Mouse (Mus musculus) B cell, adult 2 months (primary cell): ENCODE measurements around the gene Gdf15.

ENCODE experiments used
- DNase-seq, 2 experiments: peaks; one replicate each; pipeline ENCODE4 v3.0.0; 2022

Gene Gdf15

GRCm38 (mm10) chr8:70656193-70656790, 24.0 kb upstream of the Gdf15 start:
- DNase-seq: no peak

GRCm38 (mm10) chr8:70655469-70655868, 23.2 kb upstream of the Gdf15 start:
- DNase-seq: no peak

GRCm38 (mm10) chr8:70654121-70654520, 21.9 kb upstream of the Gdf15 start:
- DNase-seq: peak; percentile 70 to 71

- peak; percentile 87 to 88 for DNase-seq
These were observed 21.0 kb upstream of the Gdf15 start for GRCm38 (mm10) chr8:70653226-70653625.

- DNase-seq: no peak
These were observed 18.1 kb upstream of the Gdf15 start for GRCm38 (mm10) chr8:70650351-70650750.

DNA sequence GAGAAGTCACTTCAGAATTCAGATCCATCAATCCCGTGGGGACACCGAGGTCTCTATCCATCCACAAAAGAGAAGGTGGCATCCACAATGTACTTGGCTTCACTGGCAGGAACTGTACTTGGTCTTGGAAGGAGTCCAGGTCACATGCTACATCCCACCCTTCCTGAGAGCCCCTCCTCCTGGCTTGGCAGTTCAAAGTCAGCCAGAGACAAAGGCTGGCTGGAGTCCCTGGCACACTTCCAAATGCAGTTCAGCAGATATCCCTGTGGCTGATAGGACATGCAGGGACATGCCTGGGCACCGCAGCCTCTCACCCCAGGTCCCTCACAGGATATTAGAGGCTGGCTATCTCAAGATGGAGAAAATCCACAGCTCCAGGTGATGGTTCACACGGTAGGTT, 17.1 kb upstream of the Gdf15 start:
- DNase-seq: no peak

DNA sequence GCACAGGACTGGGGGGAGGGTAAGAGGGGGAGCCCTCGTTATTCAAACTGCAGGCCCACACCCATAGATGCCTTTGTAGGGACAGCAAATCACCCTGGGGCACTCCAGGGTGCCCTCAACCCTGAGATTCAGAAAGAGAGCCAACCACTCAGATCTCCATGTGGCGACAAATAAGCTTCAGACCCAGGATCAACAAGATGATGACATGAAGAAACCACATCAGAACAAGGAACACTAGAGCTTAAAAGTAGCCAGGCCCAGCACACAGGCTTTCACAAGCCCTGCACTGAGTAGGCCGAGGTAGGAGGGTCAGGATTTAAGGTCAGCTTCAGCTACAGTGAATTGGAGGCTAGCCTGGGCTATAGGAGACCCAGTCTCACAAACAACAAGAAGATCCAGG, 16.7 kb upstream of the Gdf15 start:
- DNase-seq: no peak

GRCm38 (mm10) chr8:70648164-70648442, 15.8 kb upstream of the Gdf15 start:
- DNase-seq: no peak

DNA sequence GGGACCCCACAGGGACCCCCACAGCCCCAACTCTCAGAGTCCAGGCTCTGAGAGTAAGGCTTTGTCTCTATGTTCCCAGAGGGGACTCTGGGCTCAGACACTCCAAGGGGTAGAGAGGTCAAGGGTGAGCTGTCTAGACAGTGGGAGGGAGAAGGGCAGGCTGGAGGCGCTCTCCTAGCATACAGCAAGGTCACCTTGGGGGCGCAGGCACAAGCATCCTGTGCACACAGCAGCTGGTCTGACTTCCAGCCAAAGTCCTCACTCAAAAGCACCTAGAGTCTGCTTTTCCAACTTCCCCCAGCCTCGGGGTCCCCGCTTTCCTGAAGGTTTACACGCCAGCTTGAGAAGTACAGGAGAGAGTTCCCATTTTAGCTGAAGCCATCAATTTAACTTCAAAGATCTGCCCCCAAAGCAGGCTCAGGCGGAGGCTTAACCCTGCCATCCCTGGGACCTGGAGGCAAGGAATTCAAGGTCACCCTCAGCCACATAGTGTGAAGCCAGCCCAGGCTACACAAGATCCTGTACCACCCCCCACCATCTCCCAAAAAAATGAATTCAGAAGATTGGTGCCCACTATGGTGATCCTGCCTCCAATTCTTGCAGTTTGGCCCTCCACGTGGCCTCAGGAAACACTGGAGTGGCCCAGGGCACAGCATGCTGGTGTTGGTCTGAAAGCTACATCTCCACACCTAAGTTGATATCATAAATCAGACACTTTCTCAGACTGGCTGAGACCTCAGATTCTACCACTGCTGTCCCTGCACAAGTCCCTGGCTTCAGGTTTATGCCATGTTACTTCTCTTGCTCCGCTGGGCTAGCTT, 15.3 kb upstream of the Gdf15 start:
- DNase-seq: no peak

GRCm38 (mm10) chr8:70646775-70647174, 14.5 kb upstream of the Gdf15 start:
- no peak for DNase-seq

DNA sequence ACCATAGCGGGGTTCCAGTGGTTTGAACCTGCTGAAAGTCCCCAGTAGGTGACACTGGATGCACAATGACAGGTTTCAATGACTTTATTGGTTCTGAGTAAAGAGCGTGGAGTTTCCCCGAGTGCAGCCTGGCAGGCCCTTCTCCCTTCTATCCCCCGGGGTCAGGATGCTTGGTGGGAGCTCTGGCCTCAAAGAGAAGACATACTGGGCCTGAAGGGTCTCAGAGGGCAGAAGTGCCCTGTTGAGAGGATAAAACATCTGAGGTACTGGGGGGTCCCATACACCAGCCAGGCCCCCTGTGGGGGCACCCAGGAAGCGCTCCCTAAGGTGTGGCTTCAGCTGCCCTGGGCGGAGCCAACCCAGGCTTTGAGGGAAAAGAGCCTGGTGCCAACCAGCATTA, 14.1 kb upstream of the Gdf15 start:
- no peak for DNase-seq

GRCm38 (mm10) chr8:70645501-70646224, 13.4 kb upstream of the Gdf15 start:
- DNase-seq: no peak

GRCm38 (mm10) chr8:70644065-70644464, 11.8 kb upstream of the Gdf15 start:
- DNase-seq: peak; percentile 62 to 65

DNA sequence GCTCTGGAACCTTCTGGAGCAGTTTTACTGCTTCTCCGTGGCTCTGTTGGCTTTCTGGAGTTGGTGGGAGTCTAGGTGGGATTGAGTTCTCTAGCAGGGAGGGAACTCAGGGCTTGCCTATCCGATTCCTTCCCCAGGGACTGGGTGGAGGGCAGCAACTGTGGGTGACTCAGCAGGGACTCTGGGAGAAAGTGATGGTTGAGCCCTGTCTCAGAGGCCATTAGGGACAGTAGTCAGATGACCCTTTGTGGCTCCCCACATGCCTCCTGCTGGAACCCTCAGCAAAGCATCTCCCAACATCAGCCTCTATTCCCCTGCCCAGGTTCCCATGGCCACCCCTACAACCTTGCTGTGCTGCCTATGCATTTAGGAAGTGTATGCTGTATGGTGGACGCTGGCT, 10.8 kb upstream of the Gdf15 start:
- no peak for DNase-seq

DNA sequence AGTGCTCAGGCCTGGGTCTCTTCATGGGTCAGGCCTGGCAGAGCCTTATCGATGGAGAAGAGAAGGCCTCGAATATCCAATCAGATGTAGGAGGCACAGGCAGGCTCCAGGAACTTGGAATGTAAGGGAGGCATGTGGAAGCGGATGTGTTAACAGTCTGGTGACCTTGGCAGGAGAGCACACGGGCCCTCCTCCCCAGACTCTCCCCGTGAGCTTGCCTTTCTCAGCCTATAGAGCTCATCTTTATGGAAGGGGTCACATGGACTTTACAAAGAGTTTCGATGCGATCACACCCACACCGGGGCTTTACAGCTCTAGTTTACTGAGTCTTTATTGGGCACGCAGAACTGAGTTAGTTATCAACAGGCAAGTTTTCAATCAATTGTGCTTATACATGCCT, 6.5 kb upstream of the Gdf15 start:
- DNase-seq: no peak

DNA sequence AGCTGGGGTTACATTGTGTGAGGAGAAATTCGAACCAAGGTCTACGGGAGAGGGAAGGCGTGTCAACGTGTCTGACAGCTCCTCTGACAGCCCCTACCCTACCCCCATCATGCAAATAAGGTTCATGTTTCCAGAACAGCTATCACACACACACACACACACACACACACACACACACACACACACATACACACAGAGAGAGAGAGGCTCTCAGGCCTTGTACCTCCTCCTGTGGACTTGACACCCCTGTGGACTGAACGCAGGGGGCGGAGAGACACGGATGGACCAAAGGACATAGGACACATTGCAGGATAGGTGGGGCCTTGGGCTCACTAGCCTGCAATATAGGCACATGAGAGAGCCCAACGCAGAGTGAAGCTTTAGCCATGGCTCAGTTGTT, 4.6 kb upstream of the Gdf15 start:
- DNase-seq: peak; percentile 35 to 36

DNA sequence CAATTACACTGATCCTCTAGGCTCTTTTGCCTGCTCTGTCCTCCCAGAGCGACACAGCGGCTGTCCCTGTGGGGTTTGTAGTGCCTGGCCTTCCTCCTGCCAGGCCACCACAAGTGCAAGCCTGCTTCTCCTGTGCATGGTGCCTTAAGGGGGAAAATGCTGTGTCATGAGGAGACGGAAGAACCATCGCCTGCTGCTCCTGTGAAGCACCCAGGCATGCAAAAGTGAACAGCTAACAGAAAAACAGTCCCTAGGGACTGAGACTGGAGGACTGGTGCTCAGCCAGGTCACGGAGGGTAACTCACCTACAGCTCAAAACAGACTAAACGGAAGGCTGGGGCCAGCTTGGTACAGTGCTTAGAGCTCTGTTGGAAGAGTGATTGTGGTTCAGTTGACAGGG, 3.3 kb upstream of the Gdf15 start:
- DNase-seq: peak; percentile 57 to 61

GRCm38 (mm10) chr8:70634066-70634465, 1.8 kb upstream of the Gdf15 start:
- DNase-seq: no peak

DNA sequence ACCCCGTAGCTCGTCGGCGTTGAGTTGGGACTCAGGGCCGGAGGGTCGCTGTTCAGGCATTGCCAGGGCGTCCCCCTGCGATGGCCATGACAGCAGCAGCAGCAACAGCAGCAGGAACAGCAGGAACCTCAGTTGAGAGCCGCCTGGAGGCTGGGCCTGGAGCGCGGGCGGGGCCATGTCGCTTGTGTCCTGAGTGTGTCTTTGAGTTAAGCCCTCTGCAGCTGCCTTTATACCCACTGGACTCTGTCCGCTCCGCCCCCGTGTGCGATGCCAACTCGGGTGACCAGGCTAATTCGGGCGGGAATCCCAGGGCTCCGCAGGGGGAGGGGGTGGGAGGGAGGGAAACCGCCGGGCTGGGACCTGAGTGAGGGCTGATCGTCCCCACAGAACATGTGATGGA, 820 bp downstream of the Gdf15 start:
- DNase-seq: no peak

- peak in 1 of 2 experiments; percentile 32 for DNase-seq
These were observed 1.5 kb downstream of the Gdf15 start for GRCm38 (mm10) chr8:70630532-70631381.

GRCm38 (mm10) chr8:70629574-70630531, 2.4 kb downstream of the Gdf15 start:
- peak; percentile 96 to 97 for DNase-seq

DNA sequence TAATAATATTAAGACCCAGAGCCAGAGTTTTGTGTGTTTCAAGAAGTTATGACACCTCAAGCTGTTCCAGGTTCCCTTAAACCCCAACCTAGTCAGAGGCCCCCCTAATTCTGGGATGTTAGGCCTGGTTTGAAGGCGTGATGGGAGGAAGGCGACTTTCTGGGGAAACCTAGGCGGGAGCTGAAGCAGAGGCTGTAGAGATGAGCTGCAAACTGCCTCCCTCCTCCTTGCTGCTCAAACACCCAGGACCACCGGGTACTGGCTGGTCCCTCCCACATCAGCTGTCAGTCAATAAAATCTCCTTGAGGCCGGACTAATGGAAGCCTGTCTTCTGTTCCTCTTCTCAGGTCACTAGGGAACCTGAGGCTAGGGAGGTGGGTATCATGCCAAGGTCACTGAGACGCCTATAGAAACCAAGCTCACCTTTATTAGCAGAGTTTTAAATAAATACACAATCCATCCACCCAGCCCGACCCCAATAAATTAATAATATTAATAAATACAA, 3.2 kb downstream of the Gdf15 start:
- no peak for DNase-seq
